Mouse (Mus musculus) myocyte (in vitro differentiated cells): Measurements from ENCODE around the gene Ccp110. TPM values are rescaled to one million over a fixed set of nuclear protein-coding genes. Genes with fewer than 3 reads are reported as not detected.
A peak's percentile ranks its signal among the peaks of the same experiment; 100 is the strongest.

Experiments used
- H3K27me3 ChIP-seq: one replicate; pipeline ENCODE4 v1.6.1; 2011; ENCODE audit not compliant: control insufficient read depth, insufficient read depth, insufficient read length
- H3K36me3 ChIP-seq: one replicate; pipeline ENCODE4 v1.6.1; 2011; ENCODE audit not compliant: control insufficient read depth, insufficient read depth
- H3K4me2 ChIP-seq: one replicate; pipeline ENCODE4 v1.6.1; 2011; ENCODE audit warnings: low read depth, control low read depth
- H3K4me3 ChIP-seq: one replicate; pipeline ENCODE4 v1.5.1; 2011; ENCODE audit warnings: mild to moderate bottlenecking, control low read depth, moderate library complexity
- H3K79me2 ChIP-seq: one replicate; pipeline ENCODE4 v1.6.1; 2011; ENCODE audit not compliant: control insufficient read depth, insufficient read depth
- H3ac ChIP-seq: one replicate; pipeline ENCODE4 v1.6.1; 2011; ENCODE audit not compliant: control insufficient read depth, insufficient read length
- CEBPB ChIP-seq: IDR thresholded peaks from 2 replicates; pipeline ENCODE4 v1.6.1; 2011; ENCODE audit warnings: mild to moderate bottlenecking, moderate library complexity; ENCODE audit not compliant: poor library complexity, insufficient read depth, severe bottlenecking
- E2F4 ChIP-seq: IDR thresholded peaks from one replicate; pipeline ENCODE4 v1.6.1; 2011; ENCODE audit warnings: mild to moderate bottlenecking, control low read depth, moderate library complexity; ENCODE audit not compliant: insufficient read depth
- MAX ChIP-seq: IDR thresholded peaks from one replicate; pipeline ENCODE4 v1.6.1; 2011; ENCODE audit warnings: low read depth, mild to moderate bottlenecking, control low read depth
- MYOD1 ChIP-seq, 3 experiments: IDR thresholded peaks; one replicate each; pipeline ENCODE4 v1.6.1; 2011; ENCODE audit warnings: control low read depth in 2 of 3, low read depth in 2 of 3, mild to moderate bottlenecking in 2 of 3, moderate library complexity in 1 of 3; ENCODE audit not compliant: insufficient read length in 2 of 3, control insufficient read depth in 1 of 3
- MYOG ChIP-seq, 3 experiments: IDR thresholded peaks; one replicate each; pipeline ENCODE4 v1.6.1; 2011; ENCODE audit warnings: control low read depth in 2 of 3, low read depth in 2 of 3, mild to moderate bottlenecking in 2 of 3; ENCODE audit not compliant: insufficient read length in 2 of 3, control insufficient read depth in 1 of 3, insufficient read depth in 1 of 3
- POLR2A ChIP-seq: IDR thresholded peaks from one replicate; pipeline ENCODE4 v1.6.1; 2011; ENCODE audit warnings: low read depth, mild to moderate bottlenecking, control low read depth, moderate library complexity; ENCODE audit not compliant: insufficient read length
- POLR2AphosphoS2 ChIP-seq: IDR thresholded peaks from one replicate; pipeline ENCODE4 v1.6.1; 2011; ENCODE audit warnings: low read depth, control low read depth; ENCODE audit not compliant: insufficient read length
- REST ChIP-seq: IDR thresholded peaks from one replicate; pipeline ENCODE4 v1.6.1; 2011; ENCODE audit warnings: mild to moderate bottlenecking, control low read depth, moderate library complexity; ENCODE audit not compliant: insufficient read depth, insufficient read length
- SRF ChIP-seq: IDR thresholded peaks from one replicate; pipeline ENCODE4 v1.6.1; 2011; ENCODE audit warnings: low read depth; ENCODE audit not compliant: control insufficient read depth, insufficient read length
- TCF12 ChIP-seq: IDR thresholded peaks from one replicate; pipeline ENCODE4 v1.6.1; 2011; ENCODE audit warnings: mild to moderate bottlenecking, control low read depth; ENCODE audit not compliant: poor library complexity, insufficient read depth, severe bottlenecking
- TCF3 ChIP-seq: IDR thresholded peaks from one replicate; pipeline ENCODE4 v1.6.1; 2011; ENCODE audit warnings: low read depth, control low read depth; ENCODE audit not compliant: insufficient read length
- USF1 ChIP-seq: IDR thresholded peaks from one replicate; pipeline ENCODE4 v1.6.1; 2011; ENCODE audit warnings: low read depth, mild to moderate bottlenecking, control low read depth, moderate library complexity
- polyA plus RNA-seq: library from polyadenylated mRNA; unstranded; fragments of >200 nt; fragmentation: generic; extraction: Trizol; gene quantifications from one replicate; pipeline ENCODE4 v1.2.1, GENCODE M21; 2012; ENCODE audit warnings: missing spikeins

The Ccp110 gene
- polyA plus RNA-seq, 1 experiment = 1.9 TPM

DNA sequence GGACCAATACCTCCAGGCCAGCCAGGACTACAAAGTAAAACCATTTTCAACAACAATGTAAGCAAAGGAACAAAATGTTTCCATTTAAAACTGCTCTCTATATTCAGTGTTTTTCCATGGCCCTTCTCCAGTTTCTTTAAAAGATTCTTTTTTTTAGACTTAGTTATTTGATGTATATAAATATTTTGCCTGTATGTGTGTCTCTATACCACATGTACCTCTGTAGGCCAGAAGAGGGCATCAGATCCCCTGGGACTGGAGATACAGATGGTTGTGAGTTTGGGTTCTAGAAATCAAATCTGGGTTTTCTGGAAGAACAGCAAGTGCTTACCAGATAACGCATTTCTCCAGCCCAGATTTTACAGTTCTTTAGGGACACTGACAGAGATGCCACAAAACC lies 26.4 kb downstream of the Ccp110 start:
- H3ac ChIP-seq = no peak overlapping the region
- H3K36me3 ChIP-seq = no peaks in the 10 kb centered on the region
- H3K4me2 ChIP-seq = no peak overlapping the region
- TF ChIP-seq SRF (no peak), TCF12 (no peak), TCF3 (no peak), E2F4 (no peak), REST (no peak), USF1 (no peak), POLR2A (no peak)
- H3K27me3 ChIP-seq = no peaks in the 10 kb centered on the region
- peaks cover 4% of the 10 kb centered on the region for H3K79me2 ChIP-seq
- no peak overlapping the region for H3K4me3 ChIP-seq

- H3ac ChIP-seq = no peak within 1 kb of the TSS
- H3K79me2 ChIP-seq = peaks cover 4% of the 10 kb centered on the region
- H3K4me2 ChIP-seq = peak within 1 kb of the TSS; percentile 72
- H3K36me3 ChIP-seq = no peaks in the 10 kb centered on the region
- no peaks in the 10 kb centered on the region for H3K27me3 ChIP-seq
- H3K4me3 ChIP-seq = peak within 1 kb of the TSS; percentile 65
- TF ChIP-seq CEBPB = no peak
- no peak for TF ChIP-seq MYOD1 (IDR thresholded peaks at IDR 0.05; ENCODE audit: control insufficient read depth in 1 of 3, insufficient read length in 2 of 3, low read depth in 2 of 3)
- no peak for TF ChIP-seq MAX
- TF ChIP-seq E2F4 = no peak
Observed at GRCm38 (mm10) chr7:118739975-118740531, 27.7 kb downstream of the Ccp110 start, which contains the start of gene Vps35l. Vps35l (plus strand) TSS chr7:118740226.

GRCm38 (mm10) chr7:118740532-118741338 lies 28.4 kb downstream of the Ccp110 start:
- TF ChIP-seq POLR2AphosphoS2 (no peak), TCF3 (no peak), MYOD1 (IDR thresholded peaks at IDR 0.05; ENCODE audit: control insufficient read depth in 1 of 3, insufficient read length in 2 of 3, low read depth in 2 of 3) (no peak), REST (no peak), E2F4 (no peak), USF1 (peak; percentile 88), POLR2A (peak; percentile 13)
- Histone ChIP-seq H3ac (no peak overlapping the region), H3K79me2 (peaks cover 4% of the 10 kb centered on the region), H3K27me3 (no peaks in the 10 kb centered on the region), H3K4me3 (peak overlapping the region; percentile 65), H3K36me3 (no peaks in the 10 kb centered on the region), H3K4me2 (peak overlapping the region; percentile 72)

- H3K27me3 ChIP-seq = no peaks in the 10 kb centered on the region
- H3ac ChIP-seq = no peak overlapping the region
- peaks cover 6% of the 10 kb centered on the region for H3K36me3 ChIP-seq
- H3K79me2 ChIP-seq = peaks cover 4% of the 10 kb centered on the region
- H3K4me2 ChIP-seq = no peak overlapping the region
- H3K4me3 ChIP-seq = no peak overlapping the region
- TF ChIP-seq E2F4 (no peak), MYOD1 (IDR thresholded peaks at IDR 0.05; ENCODE audit: control insufficient read depth in 1 of 3, insufficient read length in 2 of 3, low read depth in 2 of 3) (no peak), POLR2AphosphoS2 (no peak), REST (no peak), MAX (no peak), USF1 (no peak), MYOG (IDR thresholded peaks at IDR 0.05; ENCODE audit: control insufficient read depth in 1 of 3, insufficient read depth in 1 of 3, insufficient read length in 2 of 3, low read depth in 2 of 3) (no peak), SRF (no peak), TCF3 (no peak), CEBPB (no peak), TCF12 (no peak), POLR2A (no peak)
Observed at GRCm38 (mm10) chr7:118742278-118742677, 29.9 kb downstream of the Ccp110 start.

DNA sequence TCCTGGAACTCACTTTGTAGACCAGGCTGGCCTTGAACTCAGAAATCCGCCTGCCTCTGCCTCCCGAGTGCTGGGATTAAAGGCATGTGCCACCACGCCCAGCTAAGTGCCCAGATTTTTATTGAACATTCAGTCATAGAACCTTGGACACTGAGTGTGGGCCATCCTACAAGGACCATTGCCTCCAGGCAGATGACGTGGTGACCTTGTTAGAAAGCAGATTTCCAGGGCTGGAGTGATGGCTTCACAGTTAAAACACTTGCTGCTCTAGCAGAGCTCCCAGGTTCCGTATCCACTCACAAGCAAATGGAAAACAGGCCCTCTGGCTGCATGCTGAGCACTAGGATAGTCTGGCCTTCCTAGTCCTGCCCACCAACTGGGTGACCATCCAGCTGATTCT lies 32.4 kb downstream of the Ccp110 start:
- no peak for TF ChIP-seq MAX
- TF ChIP-seq REST = no peak
- TF ChIP-seq E2F4 = no peak
- TF ChIP-seq POLR2AphosphoS2 = no peak
- TF ChIP-seq POLR2A = no peak
- TF ChIP-seq MYOD1 (IDR thresholded peaks at IDR 0.05; ENCODE audit: control insufficient read depth in 1 of 3, insufficient read length in 2 of 3, low read depth in 2 of 3) = no peak
- no peak for TF ChIP-seq CEBPB
- TF ChIP-seq TCF12 = no peak
- TF ChIP-seq MYOG (IDR thresholded peaks at IDR 0.05; ENCODE audit: control insufficient read depth in 1 of 3, insufficient read depth in 1 of 3, insufficient read length in 2 of 3, low read depth in 2 of 3) = no peak
- TF ChIP-seq USF1 = no peak
- Histone ChIP-seq H3K27me3 (no peaks in the 10 kb centered on the region), H3ac (no peak overlapping the region), H3K4me3 (no peak overlapping the region), H3K4me2 (no peak overlapping the region), H3K79me2 (peaks cover 4% of the 10 kb centered on the region), H3K36me3 (peaks cover 6% of the 10 kb centered on the region)
